Mouse (Mus musculus): ENCODE measurements around the gene Gm4881.

DNA sequence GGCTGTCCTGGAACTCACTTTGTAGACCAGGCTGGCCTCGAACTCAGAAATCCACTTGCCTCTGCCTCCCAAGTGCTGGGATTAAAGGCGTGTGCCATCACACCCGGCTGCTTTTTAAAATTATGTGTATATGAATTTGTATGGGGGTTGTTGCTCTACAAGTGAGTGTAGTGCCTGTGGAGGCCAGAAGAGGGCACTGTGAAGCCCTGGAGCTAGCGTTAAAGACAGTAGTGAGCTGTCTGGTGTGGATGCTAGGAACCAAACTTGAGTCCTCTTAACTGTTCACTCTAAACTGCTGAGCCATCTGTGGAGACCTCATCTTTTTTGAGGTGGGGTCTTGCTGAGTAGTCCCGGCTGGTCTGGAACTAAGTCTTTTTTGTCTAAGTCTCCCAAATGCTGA lies 41.5 kb upstream of the Gm4881 start:
- no peak for TF ChIP-seq POLR2A (IDR thresholded peaks at IDR 0.05; ENCODE audit: low read depth, low read length)
- TF ChIP-seq CTCF (IDR thresholded peaks at IDR 0.05; ENCODE audit: extremely low read depth, insufficient read length, insufficient replicate concordance, low read depth, low read length) = no peak

Data from small intestine, adult 2 months (tissue).